Mouse (Mus musculus): ENCODE results near the gene Sulf2. TPM values are rescaled to one million over a fixed set of nuclear protein-coding genes. Genes with fewer than 3 reads are reported as not detected.

Gene Sulf2
- polyA plus RNA-seq, 1 experiment from 2014 or later: 125 TPM

Other genes starting within 250 kb of the Sulf2 start
- gene Ncoa3, start 163.0 kb downstream of the Sulf2 start, polyA plus RNA-seq (2014; fragmentation: Nextera tagmentation; extraction: Ambion mirVana): 15.5 and 18.1 TPM in 2 replicates